Mouse (Mus musculus) intestine, embryonic 16.5 days (tissue): ENCODE data around the gene Il17f. TPM values are rescaled to one million over a fixed set of nuclear protein-coding genes. Genes with fewer than 3 reads are reported as not detected.
"Not testable (repeated sequence)": the region's sequence is repeated elsewhere in the genome, so short reads cannot be mapped to it uniquely, and the experiment has no call there.

Experiments
- ATAC-seq: fragments of 200-750 bp; cut with Nextera tagmentation; 2 replicates; pipeline ENCODE4 v1.8.0; 2017; ENCODE audit warnings: moderate TSS enrichment, moderate library complexity
- H3K27ac ChIP-seq: fragments of 300-500 bp; sonication (generic); 2 replicates; pipeline ENCODE4 v1.5.1; 2014; ENCODE audit warnings: mild to moderate bottlenecking, low read length
- H3K27me3 ChIP-seq: fragments of 300-500 bp; sonication (generic); replicated peaks from 2 replicates; pipeline ENCODE4 v1.6.1; 2014; ENCODE audit warnings: low read length, control low read depth, mixed read lengths; ENCODE audit not compliant: control insufficient read depth, insufficient read depth
- H3K36me3 ChIP-seq: fragments of 300-500 bp; sonication (generic); 2 replicates; pipeline ENCODE4 v1.6.1; 2014; ENCODE audit warnings: low read length, control low read depth; ENCODE audit not compliant: control insufficient read depth, insufficient read depth
- H3K4me1 ChIP-seq: fragments of 300-500 bp; sonication (generic); 2 replicates; pipeline ENCODE4 v1.6.1; 2014; ENCODE audit warnings: low read length, control low read depth, mixed read lengths; ENCODE audit not compliant: control insufficient read depth, insufficient read depth
- H3K4me2 ChIP-seq: fragments of 300-500 bp; sonication (generic); 2 replicates; pipeline ENCODE4 v1.6.1; 2014; ENCODE audit warnings: low read depth, low read length, control low read depth
- H3K4me3 ChIP-seq: fragments of 300-500 bp; sonication (generic); 2 replicates; pipeline ENCODE4 v1.5.1; 2014; ENCODE audit warnings: mild to moderate bottlenecking, low read length
- H3K9ac ChIP-seq: fragments of 300-500 bp; sonication (generic); 2 replicates; pipeline ENCODE4 v1.6.1; 2014; ENCODE audit warnings: low read depth, low read length
- H3K9me3 ChIP-seq: fragments of 300-500 bp; sonication (generic); 2 replicates; pipeline ENCODE4 v1.6.1; 2016; ENCODE audit warnings: low read length, control low read depth; ENCODE audit not compliant: control insufficient read depth
- WGBS: fragments of 180-500 bp; shearing (Covaris S2); extraction: QIAGEN DNeasy Blood & Tissue Kit; methylation state at CpG from one replicate; pipeline ENCODE4 v1.1.7; 2014; 5-methylcytosine and 5-hydroxymethylcytosine counted together
- polyA plus RNA-seq: library from polyadenylated mRNA; unstranded; fragments of >200 nt; fragmentation: Nextera tagmentation; extraction: Ambion mirVana; gene quantifications from 2 replicates; pipeline ENCODE4 v1.2.1, GENCODE M21; 2015

The Il17f gene
- polyA plus RNA-seq, 1 experiment from 2014 or later, result not detected

GRCm38 (mm10) chr1:20794760-20795159, 4.3 kb upstream of the Il17f start:
- no peak overlapping the region for H3K27ac ChIP-seq
- H3K27me3 ChIP-seq, result no peaks in the 10 kb centered on the region
- H3K9ac ChIP-seq, result no peak overlapping the region
- 92% methylated on average over 4 of the region's 4 CpGs for WGBS
- H3K9me3 ChIP-seq, result no peaks in the 10 kb centered on the region
- no peak overlapping the region for H3K4me3 ChIP-seq
- H3K4me1 ChIP-seq, result no peaks in the 10 kb centered on the region
- no peak for ATAC-seq
- no peak overlapping the region for H3K4me2 ChIP-seq
- peaks cover 4% of the 10 kb centered on the region; the same call in 1 of the 2 replicates for H3K36me3 ChIP-seq

- no peaks in the 10 kb centered on the region for H3K9me3 ChIP-seq
- ATAC-seq, result no peak
- H3K4me3 ChIP-seq, result no peak overlapping the region
- no peak overlapping the region for H3K4me2 ChIP-seq
- H3K27me3 ChIP-seq, result no peaks in the 10 kb centered on the region
- no peak overlapping the region for H3K9ac ChIP-seq
- no peaks in the 10 kb centered on the region for H3K4me1 ChIP-seq
- no peaks in the 10 kb centered on the region for H3K36me3 ChIP-seq
- WGBS, result 63% methylated on average over 7 of the region's 7 CpGs
- H3K27ac ChIP-seq, result no peak overlapping the region
Observed at GRCm38 (mm10) chr1:20791414-20791813, 997 bp upstream of the Il17f start.

DNA sequence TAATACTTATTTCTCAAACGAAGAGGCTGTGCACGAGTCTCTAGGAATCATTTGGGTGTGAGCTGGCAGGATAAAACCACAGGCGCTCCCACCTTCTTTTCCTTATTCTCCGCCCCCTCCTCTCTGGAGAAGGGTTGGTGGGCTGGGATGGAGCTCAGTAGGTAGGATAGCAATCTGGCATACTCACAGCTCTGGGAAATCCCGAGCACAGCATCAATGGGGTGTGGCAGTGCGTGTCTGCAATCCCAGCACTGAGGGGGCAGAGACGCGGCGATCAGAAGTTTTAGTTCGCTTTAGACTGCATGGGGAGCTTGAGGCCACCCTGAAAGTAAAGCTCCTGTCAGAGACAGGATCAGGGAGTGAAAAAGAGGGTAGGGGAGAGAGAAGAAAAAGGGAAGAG, 2.0 kb downstream of the Il17f start:
- no peak overlapping the region for H3K4me3 ChIP-seq
- no peak overlapping the region for H3K4me2 ChIP-seq
- H3K9me3 ChIP-seq, result no peaks in the 10 kb centered on the region
- no peaks in the 10 kb centered on the region for H3K27me3 ChIP-seq
- H3K9ac ChIP-seq, result no peak overlapping the region
- 44% methylated on average over 10 of the region's 10 CpGs for WGBS
- H3K4me1 ChIP-seq, result no peaks in the 10 kb centered on the region
- ATAC-seq, result no peak
- no peaks in the 10 kb centered on the region for H3K36me3 ChIP-seq
- H3K27ac ChIP-seq, result no peak overlapping the region

- Histone ChIP-seq H3K36me3 (no peaks in the 10 kb centered on the region), H3K4me1 (no peaks in the 10 kb centered on the region), H3K9ac (no peak overlapping the region), H3K4me3 (no peak overlapping the region), H3K9me3 (no peaks in the 10 kb centered on the region), H3K27ac (no peak overlapping the region), H3K27me3 (no peaks in the 10 kb centered on the region), H3K4me2 (no peak overlapping the region)
- 50% methylated on average over 8 of the region's 8 CpGs for WGBS
- ATAC-seq, result no peak
Observed at GRCm38 (mm10) chr1:20787046-20787445, 3.4 kb downstream of the Il17f start.

DNA sequence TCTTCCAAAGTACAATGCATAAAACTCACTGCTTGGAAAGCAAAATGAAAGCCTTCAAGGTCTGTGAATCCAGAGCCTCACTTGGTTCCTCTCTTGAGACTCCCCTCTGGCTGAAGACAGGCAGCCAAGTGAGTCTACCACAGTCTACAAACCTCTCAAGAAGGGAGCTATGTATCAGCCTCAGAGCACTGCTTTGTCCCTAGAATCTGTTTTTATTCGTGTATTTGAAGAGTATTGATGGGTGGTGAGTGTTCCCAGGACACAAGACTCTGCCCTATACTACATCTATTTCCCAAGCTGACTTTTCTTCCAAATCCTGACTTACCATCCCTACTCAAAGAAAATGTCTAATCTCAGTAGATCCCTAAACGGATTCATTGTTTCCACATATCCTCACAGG, 12.1 kb downstream of the Il17f start:
- Histone ChIP-seq H3K9ac (no peak overlapping the region), H3K27me3 (no peaks in the 10 kb centered on the region), H3K4me2 (no peak overlapping the region), H3K27ac (no peak overlapping the region), H3K4me1 (no peaks in the 10 kb centered on the region), H3K36me3 (no peaks in the 10 kb centered on the region), H3K4me3 (no peak overlapping the region), H3K9me3 (no peaks in the 10 kb centered on the region)
- ATAC-seq, result no peak
- WGBS, result 72% methylated on average over 2 of the region's 2 CpGs

DNA sequence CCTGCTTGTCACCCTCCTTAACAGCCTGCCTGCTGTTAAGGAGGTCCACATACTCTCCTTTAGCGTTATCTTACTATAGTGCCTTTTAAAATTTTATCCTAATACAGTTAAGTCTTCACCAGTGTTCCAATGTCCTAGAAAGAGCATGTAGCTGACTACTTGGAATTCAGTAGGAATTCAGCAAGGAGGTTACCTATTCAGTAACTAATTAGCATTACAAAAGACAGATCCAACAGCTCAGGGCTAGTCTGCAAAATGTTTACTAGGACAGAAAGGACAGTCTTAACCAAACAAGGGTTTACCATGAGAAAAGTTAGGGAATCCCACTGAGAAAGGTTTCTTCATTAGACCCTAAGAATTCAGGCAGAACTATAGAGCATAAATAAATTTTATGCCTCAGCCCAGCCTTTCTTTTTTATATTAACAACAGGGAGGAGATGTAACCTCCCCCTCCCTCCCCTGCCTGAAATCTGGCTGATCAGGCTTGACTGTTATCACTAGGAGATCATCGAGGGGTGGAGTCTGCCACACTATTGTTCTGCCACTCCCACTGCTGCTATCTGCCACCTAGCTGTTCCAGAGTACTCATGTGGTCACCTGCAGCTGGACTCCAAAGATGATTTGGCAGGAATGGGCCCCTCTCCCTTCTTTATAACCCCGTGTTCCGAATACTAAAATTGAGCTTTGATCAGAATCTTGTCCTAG, 16.2 kb downstream of the Il17f start:
- not testable (repeated sequence) for H3K9ac ChIP-seq
- 81% methylated on average over 4 of the region's 4 CpGs for WGBS

GRCm38 (mm10) chr1:20766526-20766925, 23.9 kb downstream of the Il17f start:
- 77% methylated on average over 6 of the region's 6 CpGs for whole genome bisulfite sequencing
- H3K27ac ChIP-seq, result no peak overlapping the region

More for the DNA sequence above, 16.2 kb downstream of the Il17f start:
- H3K36me3 ChIP-seq, H3K27ac ChIP-seq, H3K4me2 ChIP-seq, H3K9me3 ChIP-seq, H3K4me3 ChIP-seq, H3K27me3 ChIP-seq, H3K4me1 ChIP-seq, ATAC-seq: not testable (repeated sequence)

GRCm38 (mm10) chr1:20761411-20761810, 29.0 kb downstream of the Il17f start:
- H3K4me1 ChIP-seq, result no peaks in the 10 kb centered on the region
- no peak overlapping the region for H3K9ac ChIP-seq
- H3K4me3 ChIP-seq, result no peak overlapping the region
- no peak overlapping the region for H3K4me2 ChIP-seq
- H3K36me3 ChIP-seq, result no peaks in the 10 kb centered on the region
- ATAC-seq, result no peak
- H3K27me3 ChIP-seq, result no peaks in the 10 kb centered on the region
- 79% methylated on average over 4 of the region's 4 CpGs for WGBS
- no peaks in the 10 kb centered on the region for H3K9me3 ChIP-seq
- no peak overlapping the region for H3K27ac ChIP-seq

More at GRCm38 (mm10) chr1:20766526-20766925, 23.9 kb downstream of the Il17f start:
- no peak for ATAC-seq
- Histone ChIP-seq H3K9me3 (no peaks in the 10 kb centered on the region), H3K4me2 (no peak overlapping the region), H3K36me3 (no peaks in the 10 kb centered on the region), H3K4me3 (no peak overlapping the region), H3K4me1 (no peaks in the 10 kb centered on the region), H3K9ac (no peak overlapping the region), H3K27me3 (no peaks in the 10 kb centered on the region)

GRCm38 (mm10) chr1:20760331-20760730, 30.1 kb downstream of the Il17f start:
- Histone ChIP-seq H3K4me2 (no peak overlapping the region), H3K36me3 (no peaks in the 10 kb centered on the region), H3K27ac (no peak overlapping the region), H3K4me3 (no peak overlapping the region), H3K9me3 (no peaks in the 10 kb centered on the region), H3K4me1 (no peaks in the 10 kb centered on the region), H3K27me3 (no peaks in the 10 kb centered on the region), H3K9ac (no peak overlapping the region)
- 71% methylated on average over 5 of the region's 5 CpGs for WGBS
- ATAC-seq, result no peak

GRCm38 (mm10) chr1:20759799-20760198, 30.6 kb downstream of the Il17f start:
- no peak overlapping the region for H3K4me3 ChIP-seq
- no peak overlapping the region for H3K27ac ChIP-seq
- H3K9me3 ChIP-seq, result no peaks in the 10 kb centered on the region
- no peak for ATAC-seq
- no peaks in the 10 kb centered on the region for H3K4me1 ChIP-seq
- H3K9ac ChIP-seq, result no peak overlapping the region
- H3K27me3 ChIP-seq, result no peaks in the 10 kb centered on the region
- 79% methylated on average over 10 of the region's 10 CpGs for WGBS
- no peaks in the 10 kb centered on the region for H3K36me3 ChIP-seq
- no peak overlapping the region for H3K4me2 ChIP-seq
